Comparison of ENCODE assay signal across 14 mouse cellular contexts in genomic region chr10:123209517-123209916, GRCm38 (mm10). TPM values are rescaled to one million over a fixed set of nuclear protein-coding genes. Genes with fewer than 3 reads are reported as not detected.
"Had no signal": no experiment of that assay in that cellular context is flagged by ENCODE, and none has a peak within 500 bp of the region (broad histone marks: within the 10 kb centered on the region; RNA-seq: fewer than 3 reads in every experiment).

No protein-coding gene starts in this region.

- H3K27ac ChIP-seq: kidney, postnatal 0 days; layer of hippocampus, adult 2 months; limb, embryonic 10.5 days; liver, embryonic 12.5 days; lung, embryonic 15.5 days; macrophage; midbrain, embryonic 10.5 days had no signal

- H3K36me3 ChIP-seq: limb, embryonic 10.5 days; liver, embryonic 12.5 days; lung, embryonic 15.5 days; midbrain, embryonic 10.5 days had no signal

- H3K9me3 ChIP-seq: limb, embryonic 10.5 days; liver, embryonic 12.5 days; lung, embryonic 15.5 days; midbrain, embryonic 10.5 days had no signal

- H3K4me1 ChIP-seq: limb, embryonic 10.5 days; liver, embryonic 12.5 days; lung, embryonic 15.5 days; midbrain, embryonic 10.5 days had no signal

- H3K9ac ChIP-seq: liver, embryonic 12.5 days; lung, embryonic 15.5 days had no signal

- ATAC-seq: liver, embryonic 12.5 days; midbrain, embryonic 16.5 days had no signal

- H3K4me3 ChIP-seq: layer of hippocampus, adult 2 months; limb, embryonic 10.5 days; liver, embryonic 12.5 days; lung, embryonic 15.5 days; midbrain, embryonic 10.5 days had no signal

- H3K27me3 ChIP-seq: liver, embryonic 12.5 days; lung, embryonic 15.5 days had no signal

- DNase-seq: kidney, adult 11 months; kidney, adult 9 months; kidney, postnatal 4 days; lung, postnatal 14 days; thymus, adult 18-20 months; thymus, postnatal 25 days had no signal

- H3K4me2 ChIP-seq: liver, embryonic 12.5 days; lung, embryonic 15.5 days had no signal

RNA-seq across cellular contexts. Expression of gene Fam19a2, which starts 54.3 kb away (rescaled TPM):
- polyA plus RNA-seq: macrophage had no signal
